26 mouse cellular contexts compared by ENCODE assay signal in genomic region chr4:154940156-154940555, GRCm38 (mm10). TPM values are rescaled to one million over a fixed set of nuclear protein-coding genes. Genes with fewer than 3 reads are reported as not detected.
DNase-seq lines count a peak whose midpoint lies in the region; ATAC-seq and TF ChIP-seq lines count a peak whose summit lies in the region.
"Had no signal": no experiment of that assay in that cellular context is flagged by ENCODE, and none has a peak within 500 bp of the region (broad histone marks: within the 10 kb centered on the region; RNA-seq: fewer than 3 reads in every experiment).

No protein-coding gene starts in this region.

- H3K4me2 ChIP-seq in heart, embryonic 12.5 days: no peak overlapping the region
- no peak overlapping the region for H3K4me2 ChIP-seq in midbrain, embryonic 11.5 days
- no peak overlapping the region for H3K4me2 ChIP-seq in midbrain, embryonic 14.5 days (ENCODE audit: low read length)
- H3K4me2 ChIP-seq in CH12.LX (ENCODE audit: insufficient read depth, low read depth, poor library complexity, severe bottlenecking): no peak overlapping the region
- H3K4me2 ChIP-seq: embryonic facial prominence, embryonic 12.5 days; forebrain, embryonic 13.5 days; forebrain, embryonic 15.5 days had no signal

- no peaks in the 10 kb centered on the region for H3K4me1 ChIP-seq in heart, embryonic 12.5 days (replicated peaks)
- H3K4me1 ChIP-seq in midbrain, embryonic 11.5 days (ENCODE audit: control insufficient read depth, insufficient read depth, low read length): peaks cover 7% of the 10 kb centered on the region
- no peaks in the 10 kb centered on the region for H3K4me1 ChIP-seq in midbrain, embryonic 14.5 days (ENCODE audit: control insufficient read depth, insufficient read depth, low read length)
- peaks cover 23 to 60% of the 10 kb centered on the region in 2 experiments for H3K4me1 ChIP-seq in CH12.LX (ENCODE audit: control insufficient read depth in 1 of 2, insufficient read depth in 2 of 2)
- H3K4me1 ChIP-seq: embryonic facial prominence, embryonic 12.5 days; forebrain, embryonic 15.5 days had no signal

- in situ Hi-C loops in CH12.LX (cut with MboI; ENCODE audit: low pct_ligation_motif_present, low pct_unique_long_range_greater_than_20kb, low sequenced_read_pairs): loop anchor here (5.0 to 25.0 kb wide), 4 partner anchors 33 to 803 kb away; partner anchors contain the start of genes Trp73 and Wrap73

- H3K36me3 ChIP-seq in heart, embryonic 12.5 days: no peaks in the 10 kb centered on the region
- no peaks in the 10 kb centered on the region for H3K36me3 ChIP-seq in midbrain, embryonic 11.5 days (ENCODE audit: control insufficient read depth, insufficient read depth, low read length)
- H3K36me3 ChIP-seq in midbrain, embryonic 14.5 days (ENCODE audit: control insufficient read depth, insufficient read depth, low read length): no peaks in the 10 kb centered on the region
- no peaks in the 10 kb centered on the region for H3K36me3 ChIP-seq in CH12.LX (replicated peaks in 1 of 2; ENCODE audit: control insufficient read depth in 1 of 2, insufficient read depth in 1 of 2, low read length in 1 of 2)
- H3K36me3 ChIP-seq: embryonic facial prominence, embryonic 10.5 days; embryonic facial prominence, embryonic 12.5 days; forebrain, embryonic 15.5 days had no signal

- H3K79me2 ChIP-seq in CH12.LX (replicated peaks; ENCODE audit: control insufficient read depth, extremely low read depth, insufficient read depth, poor library complexity, severe bottlenecking): no peaks in the 10 kb centered on the region

- dilution Hi-C loops in CH12.LX (cut with MboI; ENCODE audit: extremely low pct_ligation_motif_present, extremely low pct_unique_long_range_greater_than_20kb, low sequenced_read_pairs): no loop called here

- no peak overlapping the region for H3K9ac ChIP-seq in heart, embryonic 12.5 days
- H3K9ac ChIP-seq in midbrain, embryonic 11.5 days (ENCODE audit: low read length): no peak overlapping the region
- no peak overlapping the region for H3K9ac ChIP-seq in midbrain, embryonic 14.5 days (replicated peaks; ENCODE audit: low read length)
- H3K9ac ChIP-seq in CH12.LX (ENCODE audit: insufficient read depth, low read depth): no peak overlapping the region
- H3K9ac ChIP-seq: embryonic facial prominence, embryonic 12.5 days; forebrain, embryonic 13.5 days; forebrain, embryonic 15.5 days; forebrain, postnatal 0 days had no signal

- TF ChIP-seq POLR2A in CH12.LX (IDR thresholded peaks at IDR 0.05; ENCODE audit: low read depth, low read length): no peak

- no peak for TF ChIP-seq RAD21 in CH12.LX (IDR thresholded peaks at IDR 0.05; ENCODE audit: low read depth, low read length)

- no peaks in the 10 kb centered on the region; the same call in 1 of the 2 replicates for H3K27me3 ChIP-seq in heart, embryonic 12.5 days (replicated peaks)
- no peaks in the 10 kb centered on the region for H3K27me3 ChIP-seq in midbrain, embryonic 11.5 days (ENCODE audit: control insufficient read depth, insufficient read depth, low read length)
- H3K27me3 ChIP-seq in midbrain, embryonic 14.5 days (ENCODE audit: control insufficient read depth, insufficient read depth, low read length): no peaks in the 10 kb centered on the region
- no peaks in the 10 kb centered on the region for H3K27me3 ChIP-seq in CH12.LX (replicated peaks)
- H3K27me3 ChIP-seq: embryonic facial prominence, embryonic 12.5 days; forebrain, embryonic 13.5 days; forebrain, embryonic 15.5 days had no signal

- intact Hi-C loops in left cerebral cortex, postnatal 36 days (cut with DNase I): loop anchor here (5.0 kb wide), 1 partner anchor 63 kb away; no protein-coding TSS in a partner anchor

- H3K4me3 ChIP-seq in heart, embryonic 12.5 days: no peak overlapping the region
- no peak overlapping the region for H3K4me3 ChIP-seq in midbrain, embryonic 11.5 days (ENCODE audit: low read depth, low read length)
- H3K4me3 ChIP-seq in midbrain, embryonic 14.5 days (replicated peaks; ENCODE audit: low read depth, low read length): no peak overlapping the region
- H3K4me3 ChIP-seq in CH12.LX (replicated peaks in 1 of 3; ENCODE audit: low read depth in 2 of 3, low read length in 2 of 3, poor library complexity in 1 of 3): no peak overlapping the region
- H3K4me3 ChIP-seq: embryonic facial prominence, embryonic 10.5 days; embryonic facial prominence, embryonic 12.5 days; forebrain, embryonic 13.5 days; forebrain, embryonic 15.5 days had no signal

- no peak for TF ChIP-seq EP300 in CH12.LX (IDR thresholded peaks at IDR 0.05; ENCODE audit: low read length)

- peak; percentile 35 for DNase-seq in heart, adult 11 months
- DNase-seq in midbrain, embryonic 11.5 days (ENCODE audit: low spot score, missing footprints): peak; percentile 60
- DNase-seq in midbrain, embryonic 14.5 days: no peak
- DNase-seq in A20 (ENCODE audit: low read depth, low spot score) (peak; percentile 47), CH12.LX (ENCODE audit: extremely low read depth) (no peak), MN1 (ENCODE audit: low spot score) (no peak)
- no peak for DNase-seq in left cerebral cortex, postnatal 36 days (ENCODE audit: low spot score in 2 of 2)
- DNase-seq: adrenal gland, adult 8-10 months; adrenal gland, postnatal 14 days; adrenal gland, postnatal 36 days; cerebellum, adult 11-12 months; cerebellum, adult 2 months; cerebellum, adult 9-10 months; cerebellum, postnatal 10 days; cerebellum, postnatal 25 days; forebrain, postnatal 0 days had no signal

- no peak for TF ChIP-seq CTCF in CH12.LX (conservative IDR thresholded peaks at IDR 0.05 in 1 of 2, IDR thresholded peaks at IDR 0.05 in 1 of 2; ENCODE audit: low read depth in 2 of 2, low read length in 2 of 2)

- no peak overlapping the region for H3K27ac ChIP-seq in heart, embryonic 12.5 days (ENCODE audit: poor library complexity, severe bottlenecking)
- no peak overlapping the region for H3K27ac ChIP-seq in midbrain, embryonic 11.5 days (ENCODE audit: low read depth, low read length)
- H3K27ac ChIP-seq in midbrain, embryonic 14.5 days (replicated peaks; ENCODE audit: low read depth, low read length): no peak overlapping the region
- no peak overlapping the region; the same call in 1 of the 2 replicates for H3K27ac ChIP-seq in CH12.LX (ENCODE audit: insufficient read depth, low read depth)
- H3K27ac ChIP-seq: embryonic facial prominence, embryonic 10.5 days; embryonic facial prominence, embryonic 12.5 days; forebrain, embryonic 13.5 days; forebrain, embryonic 15.5 days had no signal

- no peaks in the 10 kb centered on the region for H3K9me3 ChIP-seq in heart, embryonic 12.5 days (replicated peaks)
- H3K9me3 ChIP-seq in midbrain, embryonic 11.5 days (ENCODE audit: control insufficient read depth, low read length): no peaks in the 10 kb centered on the region
- H3K9me3 ChIP-seq in midbrain, embryonic 14.5 days (ENCODE audit: control insufficient read depth, low read length): no peaks in the 10 kb centered on the region
- peaks cover 7% of the 10 kb centered on the region for H3K9me3 ChIP-seq in CH12.LX (replicated peaks; ENCODE audit: low read length)
- H3K9me3 ChIP-seq: embryonic facial prominence, embryonic 12.5 days; forebrain, embryonic 13.5 days; forebrain, embryonic 15.5 days had no signal

- ATAC-seq in heart, embryonic 12.5 days (ENCODE audit: insufficient number of reproducible peaks, low FRiP score): no peak
- no peak for ATAC-seq in midbrain, embryonic 11.5 days (ENCODE audit: low FRiP score)
- ATAC-seq in midbrain, embryonic 14.5 days (ENCODE audit: low FRiP score, low TSS enrichment): no peak
- ATAC-seq: activated CD4-positive, CD25-positive, alpha-beta regulatory T cell, adult 4 months; CD4-positive, CD25-positive, alpha-beta regulatory T cell, adult 4 months; forebrain, embryonic 13.5 days; forebrain, embryonic 15.5 days; forebrain, postnatal 0 days; Patski had no signal

- 82% methylated on average over 2 of the region's 2 CpGs for WGBS in heart, embryonic 12.5 days
- WGBS in midbrain, embryonic 11.5 days: 85% methylated on average over 2 of the region's 2 CpGs
- WGBS in midbrain, embryonic 14.5 days: 91% methylated on average over 2 of the region's 2 CpGs

TF ChIP-seq in CH12.LX, 34 proteins besides CTCF, POLR2A, EP300 and RAD21 (continues in another document):
- no peak for TF ChIP-seq NELFE (IDR thresholded peaks at IDR 0.05; ENCODE audit: low read depth, low read length)

RNA-seq across cellular contexts. Expression of gene Tnfrsf14, which starts 11.8 kb away (rescaled TPM):
- 1.8 and 2.9 TPM in 2 replicates for polyA plus RNA-seq in heart, embryonic 12.5 days (2016; fragmentation: Nextera tagmentation; extraction: Ambion mirVana)
- polyA plus RNA-seq in midbrain, embryonic 11.5 days (2014; fragmentation: Nextera tagmentation; extraction: Ambion mirVana): 0.93 and 1.2 TPM in 2 replicates
- polyA plus RNA-seq in midbrain, embryonic 14.5 days (2014; fragmentation: Nextera tagmentation; extraction: Ambion mirVana): not detected in 2 replicates
- total RNA-seq in CH12.LX (2012; rRNA removed) (68.3 and 109 TPM in 2 replicates), CH12.LX (2014; rRNA removed) (21.0 and 25.9 TPM in 2 replicates)
- polyA plus RNA-seq in CH12.LX (2012; ENCODE audit: insufficient read length, low read depth): 19.8 and 20.0 TPM in 2 replicates
- total RNA-seq in left cerebral cortex, postnatal 36 days (2021): 1 to 10 TPM; 1.5 to 2.1 TPM
- total RNA-seq: forebrain, postnatal 0 days had no signal
- polyA plus RNA-seq: forebrain, embryonic 15.5 days; forebrain, postnatal 0 days had no signal

RNA-seq across cellular contexts. Expression of gene Hes5, which starts 20.6 kb away (rescaled TPM):
- 0.70 TPM in 1 of 2 replicates, not detected in the other for polyA plus RNA-seq in heart, embryonic 12.5 days (2016; fragmentation: Nextera tagmentation; extraction: Ambion mirVana)
- polyA plus RNA-seq in midbrain, embryonic 11.5 days (2014; fragmentation: Nextera tagmentation; extraction: Ambion mirVana): 456 and 535 TPM in 2 replicates
- polyA plus RNA-seq in midbrain, embryonic 14.5 days (2014; fragmentation: Nextera tagmentation; extraction: Ambion mirVana): 111 and 123 TPM in 2 replicates
- total RNA-seq in CH12.LX (2012; rRNA removed): 6.2 and 6.8 TPM in 2 replicates
- total RNA-seq in CH12.LX (2014; rRNA removed): 2.1 and 2.7 TPM in 2 replicates
- polyA plus RNA-seq in CH12.LX (2012; ENCODE audit: insufficient read length, low read depth): 1.5 and 1.7 TPM in 2 replicates
- total RNA-seq in left cerebral cortex, postnatal 36 days (2021): 10 to 100 TPM; 36.5 to 38.6 TPM
- total RNA-seq: adrenal gland, adult 18-20 months; adrenal gland, adult 8-10 months; adrenal gland, postnatal 14 days; adrenal gland, postnatal 36 days; MEL had no signal
- polyA plus RNA-seq: Patski had no signal

RNA-seq across cellular contexts. Expression of gene Pank4, which starts 23.8 kb away (rescaled TPM):
- 45.7 and 46.2 TPM in 2 replicates for polyA plus RNA-seq in heart, embryonic 12.5 days (2016; fragmentation: Nextera tagmentation; extraction: Ambion mirVana)
- 37.0 and 40.4 TPM in 2 replicates for polyA plus RNA-seq in midbrain, embryonic 11.5 days (2014; fragmentation: Nextera tagmentation; extraction: Ambion mirVana)
- 30.6 and 38.8 TPM in 2 replicates for polyA plus RNA-seq in midbrain, embryonic 14.5 days (2014; fragmentation: Nextera tagmentation; extraction: Ambion mirVana)
- total RNA-seq in CH12.LX (2012; rRNA removed) (30.6 and 34.7 TPM in 2 replicates), CH12.LX (2014; rRNA removed) (27.6 and 28.1 TPM in 2 replicates)
- 22.4 and 23.2 TPM in 2 replicates for polyA plus RNA-seq in CH12.LX (2012; ENCODE audit: insufficient read length, low read depth)
- total RNA-seq in left cerebral cortex, postnatal 36 days (2021): 10 to 100 TPM; 35.2 to 46.6 TPM

RNA-seq across cellular contexts. Expression of gene Fam213b, which starts 41.2 kb away (rescaled TPM):
- polyA plus RNA-seq in heart, embryonic 12.5 days (2016; fragmentation: Nextera tagmentation; extraction: Ambion mirVana): 35.8 and 38.5 TPM in 2 replicates
- polyA plus RNA-seq in midbrain, embryonic 11.5 days (2014; fragmentation: Nextera tagmentation; extraction: Ambion mirVana): 39.6 and 41.8 TPM in 2 replicates
- 52.1 and 53.2 TPM in 2 replicates for polyA plus RNA-seq in midbrain, embryonic 14.5 days (2014; fragmentation: Nextera tagmentation; extraction: Ambion mirVana)
- 28.3 and 49.8 TPM in 2 replicates for total RNA-seq in CH12.LX (2012; rRNA removed)
- total RNA-seq in CH12.LX (2014; rRNA removed): 6.1 and 7.5 TPM in 2 replicates
- 5.5 and 7.0 TPM in 2 replicates for polyA plus RNA-seq in CH12.LX (2012; ENCODE audit: insufficient read length, low read depth)
- 10 to 100 TPM; 51.1 to 68.5 TPM for total RNA-seq in left cerebral cortex, postnatal 36 days (2021)
- total RNA-seq: MEL had no signal

Comparison
In these comparisons a context has a peak if more than half of its experiments do, and no peak if none do; other contexts are left out.
1. DNase-seq: peak in heart, adult 11 months (single experiment), midbrain, embryonic 11.5 days (single experiment) and A20 (single experiment); none in midbrain, embryonic 14.5 days (single experiment), CH12.LX (single experiment), MN1 (single experiment) and left cerebral cortex, postnatal 36 days (0 of 2).
2. RNA of gene Hes5, which starts 20.6 kb away (polyA plus RNA-seq): 456 to 535 TPM in midbrain, embryonic 11.5 days and 111 to 123 TPM in midbrain, embryonic 14.5 days; 1.5 to 1.7 TPM in CH12.LX and 0.70 TPM in heart, embryonic 12.5 days; every median in the first group is over 10 times any median in the second.